Mouse (Mus musculus) heart, adult 2 months (tissue): ENCODE results near the gene Popdc2. TPM values are rescaled to one million over a fixed set of nuclear protein-coding genes. Genes with fewer than 3 reads are reported as not detected.

Experiments used
- DNase-seq, 2 experiments: peaks; one replicate each; pipeline ENCODE4 v3.0.0; 2021
- H3K27ac ChIP-seq: fragments of 200-600 bp; 2 replicates; pipeline ENCODE4 v1.8.1; 2022
- H3K27me3 ChIP-seq: fragments of 200-500 bp; 2 replicates; pipeline ENCODE4 v1.6.1; 2012; ENCODE audit warnings: mild to moderate bottlenecking, low read length, inconsistent platforms, mixed read lengths; ENCODE audit not compliant: control insufficient read depth, insufficient read depth
- H3K36me3 ChIP-seq: fragments of 200-500 bp; 2 replicates; pipeline ENCODE4 v1.6.1; 2012; ENCODE audit warnings: low read length, inconsistent platforms; ENCODE audit not compliant: control insufficient read depth, insufficient read depth
- H3K4me1 ChIP-seq: fragments of 200-500 bp; 2 replicates; pipeline ENCODE4 v1.6.1; 2011; ENCODE audit warnings: low read length; ENCODE audit not compliant: control insufficient read depth, insufficient read depth
- H3K4me3 ChIP-seq: fragments of 200-600 bp; 2 replicates; pipeline ENCODE4 v1.8.1; 2022
- H3K79me2 ChIP-seq: fragments of 200-500 bp; replicated peaks from 2 replicates; pipeline ENCODE4 v1.6.1; 2012; ENCODE audit warnings: mild to moderate bottlenecking, inconsistent platforms, low read length, moderate library complexity, mixed read lengths; ENCODE audit not compliant: control insufficient read depth, insufficient read depth
- H3K9ac ChIP-seq: fragments of 200-500 bp; 2 replicates; pipeline ENCODE4 v1.6.1; 2012; ENCODE audit warnings: low read depth, mild to moderate bottlenecking, control low read depth, inconsistent platforms, low read length, mixed read lengths
- CTCF ChIP-seq: fragments of 200-600 bp; IDR thresholded peaks from 2 replicates; pipeline ENCODE4 v1.8.1; 2022; ENCODE audit warnings: antibody characterized with exemption, mild to moderate bottlenecking, moderate library complexity
- EP300 ChIP-seq: fragments of 200-500 bp; IDR thresholded peaks from 2 replicates; pipeline ENCODE4 v1.6.1; 2011; ENCODE audit warnings: low read depth, low read length, control low read depth; ENCODE audit not compliant: insufficient read depth
- POLR2A ChIP-seq: fragments of 200-500 bp; IDR thresholded peaks from 2 replicates; pipeline ENCODE4 v1.6.1; 2011; ENCODE audit warnings: mild to moderate bottlenecking, low read depth, low read length, control low read depth; ENCODE audit not compliant: insufficient read depth
- WGBS: fragments of 180-500 bp; shearing (Covaris S2); methylation state at CpG from one replicate; pipeline ENCODE4 v1.1.7; 2018; 5-methylcytosine and 5-hydroxymethylcytosine counted together
- intact Hi-C: fragments of 180-260 bp; cut with DNase I; formaldehyde crosslinking; loops from one replicate; pipeline ENCODE4 v1.15.1; 2025
- long read RNA-seq: library from polyadenylated mRNA; stranded (forward); transcript quantifications from one replicate; pipeline ENCODE4 v2.0.0, GENCODE M21; 2021
- polyA plus RNA-seq: library from polyadenylated mRNA; depleted of rRNA; stranded (reverse); fragments of >200 nt; gene quantifications from 2 replicates; pipeline ENCODE4 v1.2.3, GENCODE M21; 2012; rRNA removed
- total RNA-seq, 2 experiments: library from RNA; stranded (reverse); gene quantifications; 2 replicates each; pipeline ENCODE4 v1.2.3; 2021

Popdc2 gene
- total RNA-seq (100 to 1,000 TPM; 462 to 476 TPM), polyA plus RNA-seq (695 and 745 TPM in 2 replicates)
- long read RNA-seq, transcript Popdc2-201 (4 exons, 2,169 nt) = major isoform, 235 of 366 reads
- long read RNA-seq, transcript Popdc2-202 (4 exons, 1,992 nt) = minor isoform, 23 of 366 reads
- long read RNA-seq, partial matches to known transcripts = 83 of 366 reads
- long read RNA-seq, other reads (novel, unspliced or antisense) = 23 of 366 reads

- H3K4me1 ChIP-seq = peaks cover 4% of the 10 kb centered on the region
- peak within 1 kb of the TSS; percentile 89 for H3K27ac ChIP-seq
- no peaks in the 10 kb centered on the region for H3K79me2 ChIP-seq
- DNase-seq = peak; percentile 69 to 86
- WGBS = 16% methylated on average over 10 of the region's 10 CpGs
- peak; percentile 100 for TF ChIP-seq EP300
- no peak for TF ChIP-seq CTCF
- peak; percentile 95 for TF ChIP-seq POLR2A
- intact Hi-C loops = loop anchor here (1.0 kb wide), 1 partner anchor 12 kb away; no protein-coding TSS in a partner anchor
- no peaks in the 10 kb centered on the region for H3K36me3 ChIP-seq
- peak within 1 kb of the TSS; percentile 77 for H3K9ac ChIP-seq
- no peaks in the 10 kb centered on the region for H3K27me3 ChIP-seq
- peak within 1 kb of the TSS; percentile 56 for H3K4me3 ChIP-seq
These were observed at the start of gene Popdc2 for GRCm38 (mm10) chr16:38361933-38362332. Gene Popdc2 (plus strand): TSS chr16:38362209.

- no peak overlapping the region for H3K4me3 ChIP-seq
- H3K27ac ChIP-seq = no peak overlapping the region
- TF ChIP-seq EP300 (no peak), POLR2A (no peak), CTCF (no peak)
- no peaks in the 10 kb centered on the region for H3K36me3 ChIP-seq
- H3K4me1 ChIP-seq = no peaks in the 10 kb centered on the region
- H3K79me2 ChIP-seq = no peaks in the 10 kb centered on the region; the same call in 1 of the 2 replicates
- H3K9ac ChIP-seq = no peak overlapping the region
- DNase-seq = no peak
- intact Hi-C loops = no loop called here
- 63% methylated on average over 9 of the region's 9 CpGs for WGBS
- H3K27me3 ChIP-seq = no peaks in the 10 kb centered on the region
These were observed 43.5 kb upstream of the Popdc2 start for GRCm38 (mm10) chr16:38318492-38318891.

GRCm38 (mm10) chr16:38319087-38319486 is 42.9 kb upstream of the Popdc2 start:
- no peak overlapping the region for H3K9ac ChIP-seq
- intact Hi-C loops = no loop called here
- 91% methylated on average over 4 of the region's 4 CpGs for WGBS
- H3K27ac ChIP-seq = no peak overlapping the region
- H3K27me3 ChIP-seq = no peaks in the 10 kb centered on the region
- H3K36me3 ChIP-seq = no peaks in the 10 kb centered on the region
- H3K79me2 ChIP-seq = no peaks in the 10 kb centered on the region; the same call in 1 of the 2 replicates
- no peak overlapping the region for H3K4me3 ChIP-seq
- DNase-seq = no peak
- TF ChIP-seq CTCF (no peak), POLR2A (no peak), EP300 (no peak)
- H3K4me1 ChIP-seq = no peaks in the 10 kb centered on the region

- no peaks in the 10 kb centered on the region; the same call in 1 of the 2 replicates for H3K79me2 ChIP-seq
- H3K27me3 ChIP-seq = no peaks in the 10 kb centered on the region
- 37% methylated on average over 17 of the region's 17 CpGs for WGBS
- no peaks in the 10 kb centered on the region for H3K4me1 ChIP-seq
- TF ChIP-seq EP300 = no peak
- TF ChIP-seq POLR2A = no peak
- peak; percentile 71 for TF ChIP-seq CTCF
- H3K36me3 ChIP-seq = no peaks in the 10 kb centered on the region
- no peak overlapping the region for H3K27ac ChIP-seq
- intact Hi-C loops = no loop called here
- H3K4me3 ChIP-seq = no peak overlapping the region
- DNase-seq = peak; percentile 13 to 36
- no peak overlapping the region for H3K9ac ChIP-seq
These were observed 40.5 kb upstream of the Popdc2 start for GRCm38 (mm10) chr16:38321452-38321935.

- no peak overlapping the region for H3K27ac ChIP-seq
- no peak overlapping the region for H3K4me3 ChIP-seq
- no peak overlapping the region for H3K9ac ChIP-seq
- H3K79me2 ChIP-seq = no peaks in the 10 kb centered on the region; the same call in 1 of the 2 replicates
- intact Hi-C loops = no loop called here
- H3K4me1 ChIP-seq = no peaks in the 10 kb centered on the region
- no peaks in the 10 kb centered on the region for H3K27me3 ChIP-seq
- DNase-seq = no peak
- WGBS = 90% methylated on average over 15 of the region's 15 CpGs
- H3K36me3 ChIP-seq = no peaks in the 10 kb centered on the region
- TF ChIP-seq POLR2A = no peak
- no peak for TF ChIP-seq EP300
- TF ChIP-seq CTCF = no peak
These were observed 37.7 kb upstream of the Popdc2 start for GRCm38 (mm10) chr16:38324311-38324710.

- WGBS = 86% methylated on average over 11 of the region's 11 CpGs
- no peak overlapping the region for H3K27ac ChIP-seq
- no peaks in the 10 kb centered on the region for H3K4me1 ChIP-seq
- TF ChIP-seq POLR2A = no peak
- no peak for TF ChIP-seq CTCF
- TF ChIP-seq EP300 = no peak
- H3K9ac ChIP-seq = no peak overlapping the region
- no peaks in the 10 kb centered on the region for H3K36me3 ChIP-seq
- intact Hi-C loops = no loop called here
- no peak for DNase-seq
- H3K27me3 ChIP-seq = no peaks in the 10 kb centered on the region
- H3K4me3 ChIP-seq = no peak overlapping the region
- no peaks in the 10 kb centered on the region for H3K79me2 ChIP-seq
These were observed 35.1 kb upstream of the Popdc2 start for GRCm38 (mm10) chr16:38326778-38327397.
